Mouse (Mus musculus) urinary bladder, postnatal 14 days (tissue): ENCODE measurements around the gene Tanc1.

Experiments used
- DNase-seq: peaks from one replicate; pipeline ENCODE4 v3.0.0; 2021; ENCODE audit warnings: low spot score

Gene Tanc1

GRCm38 (mm10) chr2:59651801-59652200 lies 40.0 kb downstream of the Tanc1 start:
- no peak for DNase-seq

- DNase-seq = no peak
Measured at GRCm38 (mm10) chr2:59652702-59653101, 40.9 kb downstream of the Tanc1 start.

- DNase-seq = peak; percentile 24
Measured at GRCm38 (mm10) chr2:59653306-59654165, 41.7 kb downstream of the Tanc1 start.

- DNase-seq = no peak
Measured at GRCm38 (mm10) chr2:59655471-59655870, 43.6 kb downstream of the Tanc1 start.

- no peak for DNase-seq
Measured at GRCm38 (mm10) chr2:59656680-59657079, 44.8 kb downstream of the Tanc1 start.

- no peak for DNase-seq
Measured at GRCm38 (mm10) chr2:59659686-59660085, 47.8 kb downstream of the Tanc1 start.

GRCm38 (mm10) chr2:59660891-59661805 lies 49.3 kb downstream of the Tanc1 start:
- no peak for DNase-seq

- DNase-seq = no peak
Measured at GRCm38 (mm10) chr2:59664803-59665567, 53.1 kb downstream of the Tanc1 start.

- DNase-seq = no peak
Measured at GRCm38 (mm10) chr2:59666533-59666932, 54.7 kb downstream of the Tanc1 start.

GRCm38 (mm10) chr2:59670087-59671060 lies 58.5 kb downstream of the Tanc1 start:
- DNase-seq = peak; percentile 82

GRCm38 (mm10) chr2:59671671-59672070 lies 59.8 kb downstream of the Tanc1 start:
- DNase-seq = no peak

- no peak for DNase-seq
Measured at GRCm38 (mm10) chr2:59672086-59672485, 60.2 kb downstream of the Tanc1 start.

- DNase-seq = no peak
Measured at GRCm38 (mm10) chr2:59672686-59673085, 60.8 kb downstream of the Tanc1 start.

- DNase-seq = no peak
Measured at GRCm38 (mm10) chr2:59673351-59673750, 61.5 kb downstream of the Tanc1 start.

GRCm38 (mm10) chr2:59673877-59674276 lies 62.0 kb downstream of the Tanc1 start:
- no peak for DNase-seq

- DNase-seq = peak; percentile 20
Measured at GRCm38 (mm10) chr2:59675270-59675995, 63.6 kb downstream of the Tanc1 start.

- no peak for DNase-seq
Measured at GRCm38 (mm10) chr2:59676041-59676440, 64.2 kb downstream of the Tanc1 start.

- peak; percentile 68 for DNase-seq
Measured at GRCm38 (mm10) chr2:59676442-59676841, 64.6 kb downstream of the Tanc1 start.

GRCm38 (mm10) chr2:59679424-59680020 lies 67.7 kb downstream of the Tanc1 start:
- no peak for DNase-seq

GRCm38 (mm10) chr2:59680736-59681135 lies 68.9 kb downstream of the Tanc1 start:
- no peak for DNase-seq
